Mouse (Mus musculus) left cerebral cortex, postnatal 14 days (tissue): Measurements from ENCODE around the gene Rrp36. TPM values are rescaled to one million over a fixed set of nuclear protein-coding genes. Genes with fewer than 3 reads are reported as not detected.

ENCODE experiments used
- DNase-seq, 2 experiments: peaks; one replicate each; pipeline ENCODE4 v3.0.0; 2021 to 2022; ENCODE audit warnings: low spot score in 2 of 2, mixed read lengths in 1 of 2
- intact Hi-C: fragments of 180-260 bp; cut with DNase I; formaldehyde crosslinking; loops from one replicate; pipeline ENCODE4 v1.15.1; 2025
- total RNA-seq, 2 experiments: library from RNA; stranded (reverse); gene quantifications; 2 replicates each; pipeline ENCODE4 v1.2.3; 2021

Gene Rrp36
- total RNA-seq, 2 experiments from 2014 or later, result 14.1 to 15.7 TPM

DNA sequence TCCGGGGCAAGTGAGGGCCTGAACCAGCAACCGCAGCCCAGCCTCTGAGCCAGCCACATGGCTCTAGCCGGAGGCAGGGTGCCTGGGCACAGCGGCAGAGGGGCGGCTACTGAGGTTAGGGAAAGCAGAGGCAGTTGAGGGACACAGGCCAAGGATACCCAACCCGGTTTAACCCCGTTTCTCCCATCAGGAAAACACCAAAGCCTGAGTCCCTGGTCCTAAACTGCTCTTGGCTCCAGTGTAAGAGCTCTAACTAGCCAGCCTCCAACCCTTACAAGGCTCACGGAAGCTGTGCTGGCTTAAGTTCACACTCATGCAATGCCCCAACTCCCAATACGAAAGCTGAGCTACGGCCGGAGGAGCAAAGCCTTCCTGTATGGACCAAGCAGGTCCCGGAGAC, 49.6 kb downstream of the Rrp36 start:
- DNase-seq, result no peak
- intact Hi-C loops, result no loop called here

DNA sequence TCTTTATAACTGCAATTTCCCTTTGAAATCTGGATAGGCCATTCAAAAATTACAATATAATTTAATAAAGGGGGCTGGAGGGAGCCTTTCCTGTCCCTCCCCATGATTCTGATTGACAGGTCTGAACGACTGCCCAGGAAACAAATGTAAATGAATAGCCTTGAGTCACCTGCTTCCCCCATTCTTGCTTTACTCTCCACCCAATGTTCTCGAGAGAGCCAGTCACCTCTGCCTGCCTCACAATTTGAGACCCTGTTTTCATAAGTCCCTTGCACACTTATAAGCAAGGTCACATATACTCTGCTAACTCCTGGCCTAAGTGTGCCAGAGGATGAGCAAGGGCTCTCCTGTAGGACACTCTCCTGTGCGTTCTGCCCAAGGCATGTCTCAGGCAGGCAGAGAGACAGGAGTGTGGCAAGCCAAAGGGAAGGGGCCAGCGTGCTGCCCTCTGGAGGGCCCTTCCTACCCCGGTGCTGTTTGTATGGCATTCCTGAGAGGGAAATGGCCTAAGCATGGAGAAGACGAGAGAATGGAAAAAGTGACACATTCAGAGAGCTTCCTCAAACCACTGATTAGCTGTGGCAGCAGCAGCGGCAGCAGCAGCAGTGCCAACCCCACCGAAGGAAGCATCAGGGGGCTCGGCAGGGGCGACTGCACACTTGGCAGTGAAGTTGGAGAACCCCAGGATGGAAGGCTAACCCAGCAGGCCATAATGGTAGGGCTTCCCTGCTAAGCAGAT, 50.2 kb downstream of the Rrp36 start:
- no peak for DNase-seq
- intact Hi-C loops, result no loop called here

DNA sequence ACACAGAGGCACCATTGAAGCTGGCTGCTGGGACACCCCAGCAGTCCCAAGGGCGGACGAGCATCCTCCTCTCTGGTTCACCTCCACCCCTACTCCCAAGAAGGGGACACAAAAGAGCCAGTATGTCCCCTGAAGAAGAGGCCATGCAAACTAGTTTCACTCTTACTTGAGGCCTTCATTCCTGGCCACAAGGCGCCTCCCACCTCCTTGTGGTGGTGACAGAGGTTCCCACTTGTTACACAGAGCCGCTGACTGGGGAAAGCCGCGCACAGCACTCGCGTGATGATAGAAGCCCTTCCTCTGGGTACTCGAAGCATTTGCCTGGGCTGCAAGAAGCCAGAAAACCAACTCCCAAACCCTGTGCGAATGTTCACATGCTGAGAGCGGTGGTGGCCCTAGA, 51.9 kb downstream of the Rrp36 start:
- intact Hi-C loops, result no loop called here
- no peak for DNase-seq

DNA sequence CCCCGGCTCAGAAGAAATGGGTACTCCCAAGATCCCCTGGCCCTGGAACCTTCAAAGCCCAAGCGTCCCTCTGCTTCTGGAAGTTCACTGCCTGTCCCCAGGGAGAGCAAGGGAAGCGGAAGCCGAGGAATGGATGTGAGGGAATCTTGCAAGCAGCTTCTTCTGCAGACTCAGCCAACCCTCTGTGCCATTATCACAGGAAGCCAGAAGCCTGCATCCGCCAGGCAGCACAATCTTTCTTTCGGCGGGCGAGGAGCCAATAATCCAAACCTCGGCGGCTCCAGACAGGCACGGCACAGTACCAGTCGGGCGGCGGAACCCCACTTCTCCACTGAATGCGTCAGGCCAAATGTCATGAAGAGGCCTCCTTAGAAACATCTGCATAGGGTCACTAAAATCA, 52.8 kb downstream of the Rrp36 start:
- intact Hi-C loops, result no loop called here
- peak; percentile 66 to 73 for DNase-seq

DNA sequence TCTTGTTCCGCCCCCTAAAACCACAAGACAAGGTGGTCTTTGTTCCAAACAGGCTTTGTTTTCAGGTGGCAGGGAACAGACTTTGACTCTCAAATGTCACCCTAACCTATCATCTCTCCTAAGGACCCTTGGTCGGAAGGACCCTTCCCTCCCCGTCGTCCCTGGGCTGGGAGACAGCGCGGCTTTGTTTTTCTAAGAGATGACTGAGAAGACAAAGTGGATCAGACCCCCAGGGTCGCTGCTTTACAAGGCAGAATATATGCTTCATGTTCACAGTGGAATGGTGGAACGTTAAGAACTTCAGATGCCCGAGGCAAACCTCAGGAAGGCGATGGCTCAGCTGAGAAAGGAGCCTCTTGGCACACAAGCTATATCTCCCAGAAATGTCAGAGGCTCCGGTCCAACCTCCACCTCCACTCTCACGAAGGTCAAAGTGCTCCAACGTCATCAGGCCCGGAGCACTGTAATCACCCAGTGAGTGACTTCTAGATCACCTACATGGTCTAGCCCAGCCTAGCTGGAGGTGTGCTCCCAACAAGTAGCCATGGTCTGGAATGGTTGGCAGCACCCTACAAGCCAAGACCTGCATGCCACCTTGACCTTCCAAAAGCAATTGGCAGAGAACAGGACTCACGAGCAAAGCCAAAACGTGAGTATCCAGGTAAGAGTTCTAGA, 54.3 kb downstream of the Rrp36 start:
- intact Hi-C loops, result no loop called here
- DNase-seq, result no peak

DNA sequence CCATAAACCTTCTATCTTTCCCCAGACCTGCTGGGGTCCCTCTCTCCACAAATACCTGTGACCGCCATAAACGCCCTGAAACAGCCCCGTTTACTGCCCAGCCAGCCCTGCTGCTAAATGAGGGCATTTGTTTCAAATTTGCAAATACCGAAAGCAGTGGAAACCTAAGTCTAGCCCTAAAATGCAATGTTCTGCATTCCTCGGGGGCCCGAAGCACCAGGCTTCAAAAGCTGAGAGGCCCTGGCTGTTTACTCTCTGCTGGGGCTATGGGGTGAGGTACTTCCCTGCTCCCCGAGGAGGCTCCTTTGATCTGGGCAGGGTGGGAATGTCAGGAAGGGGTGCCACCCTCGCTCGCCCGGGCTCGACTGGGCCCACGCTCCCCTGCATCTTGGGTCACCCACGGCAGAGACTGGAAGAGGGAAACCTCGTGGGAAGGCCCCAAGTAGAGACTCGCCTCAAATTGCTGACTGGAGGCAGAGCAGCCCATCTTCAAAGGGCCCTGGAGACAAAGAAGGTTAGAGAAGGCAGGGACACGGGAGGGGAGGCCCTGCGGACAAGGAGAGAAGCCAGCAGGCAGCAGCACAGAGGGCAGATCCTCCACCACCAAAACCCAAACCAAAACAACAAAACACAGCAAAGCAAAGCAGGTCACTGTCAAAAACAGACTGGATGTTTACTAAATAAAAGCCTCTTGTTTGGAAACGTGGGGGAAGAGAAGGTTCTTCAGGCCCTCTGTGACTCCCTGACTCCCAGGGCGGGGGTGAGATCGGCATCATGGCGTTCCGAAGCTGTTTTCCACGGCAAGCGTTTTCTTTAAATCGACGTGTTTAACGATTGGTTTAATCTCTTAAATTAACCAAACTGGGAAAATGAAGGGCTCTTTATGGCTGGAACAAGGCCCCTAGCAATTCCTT, 55.1 kb downstream of the Rrp36 start:
- intact Hi-C loops, result no loop called here
- no peak for DNase-seq

DNA sequence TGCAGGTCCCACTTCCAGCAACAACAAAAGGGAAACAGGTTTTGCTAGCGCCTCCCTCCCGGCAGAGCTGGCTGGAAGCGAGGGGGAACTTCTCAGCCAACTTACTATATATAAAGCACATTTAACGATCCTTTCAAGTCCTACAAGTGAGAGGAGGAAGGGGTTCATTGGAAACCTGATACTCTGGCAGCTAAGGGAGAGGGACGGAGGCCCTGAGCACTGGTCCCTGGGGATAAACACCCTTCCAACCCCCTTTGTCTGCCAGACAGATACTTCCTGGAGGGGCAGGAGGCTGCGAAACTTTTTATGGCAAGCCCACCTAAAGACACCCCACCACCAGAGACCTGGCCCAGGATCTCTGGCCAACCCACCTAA, 55.8 kb downstream of the Rrp36 start:
- intact Hi-C loops, result no loop called here
- no peak for DNase-seq

DNA sequence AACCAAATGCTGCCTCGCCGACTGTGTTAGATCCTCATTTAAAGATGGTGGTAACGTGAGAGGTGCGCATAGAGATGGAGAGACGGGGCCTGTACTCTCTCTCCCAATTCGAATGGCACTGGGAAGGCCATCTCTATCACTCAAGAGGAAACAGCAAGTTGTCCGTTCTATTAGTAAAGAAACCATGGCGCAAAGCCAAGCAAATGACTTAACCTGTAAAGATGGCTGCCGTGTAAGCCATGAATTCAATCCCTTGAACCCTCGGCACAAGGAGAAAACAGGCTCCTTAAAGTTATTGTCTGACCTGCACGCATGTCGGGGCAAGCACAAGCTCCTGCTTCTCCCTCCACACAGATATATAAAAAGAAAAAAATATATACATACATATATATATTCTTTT, 56.4 kb downstream of the Rrp36 start:
- intact Hi-C loops, result no loop called here

More for the DNA sequence above, 56.4 kb downstream of the Rrp36 start:
- no peak for DNase-seq

Other genes starting within 250 kb of the Rrp36 start
- gene Crip3, start 245.4 kb downstream of the Rrp36 start, total RNA-seq, result 1 to 10 TPM; 3.3 to 5.3 TPM
- gene Slc22a7, start 235.9 kb downstream of the Rrp36 start, total RNA-seq, result under 1 TPM; 0.53 to 0.89 TPM
- gene Ttbk1, start 186.7 kb downstream of the Rrp36 start, total RNA-seq, result 100 to 1,000 TPM; 135 to 142 TPM
- 1 to 10 TPM; 5.2 to 5.3 TPM for gene Dnph1, start 177.6 kb downstream of the Rrp36 start, total RNA-seq
- gene Cul9, start 128.0 kb downstream of the Rrp36 start, total RNA-seq, result 10 to 100 TPM; 49.3 to 50.8 TPM
- 10 to 100 TPM; 52.0 to 65.9 TPM for gene Srf, start 118.2 kb downstream of the Rrp36 start, total RNA-seq
- 10 to 100 TPM; 13.8 to 13.9 TPM for gene Ptk7, start 44.8 kb downstream of the Rrp36 start, total RNA-seq
- gene Klc4, start 28.3 kb downstream of the Rrp36 start, total RNA-seq, result 10 to 100 TPM; 15.8 to 16.5 TPM
- gene Mrpl2, start 28.1 kb downstream of the Rrp36 start, total RNA-seq, result 10 to 100 TPM; 45.6 to 54.2 TPM
- 10 to 100 TPM; 30.2 to 33.4 TPM for gene Cul7, start 24.0 kb downstream of the Rrp36 start, total RNA-seq
- gene Mea1, start 4.4 kb upstream of the Rrp36 start, total RNA-seq, result 100 to 1,000 TPM; 105 to 120 TPM
- 100 to 1,000 TPM; 200 to 204 TPM for gene Klhdc3, start 6.6 kb upstream of the Rrp36 start, total RNA-seq
- 10 to 100 TPM; 85.4 to 90.8 TPM for gene Ppp2r5d, start 30.8 kb upstream of the Rrp36 start, total RNA-seq
- 10 to 100 TPM; 37.6 to 38.1 TPM for gene Pex6, start 37.1 kb upstream of the Rrp36 start, total RNA-seq
- under 1 TPM; 0.57 TPM for gene Gnmt, start 54.8 kb upstream of the Rrp36 start, total RNA-seq
- 10 to 100 TPM; 53.4 to 54.5 TPM for gene Cnpy3, start 77.9 kb upstream of the Rrp36 start, total RNA-seq
- gene Ptcra, start 89.4 kb upstream of the Rrp36 start, total RNA-seq, result not detected
- 1 to 10 TPM; 9.5 to 9.6 TPM for gene 2310039H08Rik, start 98.3 kb upstream of the Rrp36 start, total RNA-seq
- gene Rpl7l1, start 108.3 kb upstream of the Rrp36 start, total RNA-seq, result 10 to 100 TPM; 49.1 to 49.6 TPM
- 10 to 100 TPM; 39.9 to 42.7 TPM for gene Bicral, start 184.1 kb upstream of the Rrp36 start, total RNA-seq
- gene Tbcc, start 216.3 kb upstream of the Rrp36 start, total RNA-seq, result 10 to 100 TPM; 33.1 to 39.8 TPM
- not detected for gene Prph2, start 236.1 kb upstream of the Rrp36 start, total RNA-seq